Mouse (Mus musculus): Measurements from ENCODE around the gene Pgpep1.

The Pgpep1 gene

DNA sequence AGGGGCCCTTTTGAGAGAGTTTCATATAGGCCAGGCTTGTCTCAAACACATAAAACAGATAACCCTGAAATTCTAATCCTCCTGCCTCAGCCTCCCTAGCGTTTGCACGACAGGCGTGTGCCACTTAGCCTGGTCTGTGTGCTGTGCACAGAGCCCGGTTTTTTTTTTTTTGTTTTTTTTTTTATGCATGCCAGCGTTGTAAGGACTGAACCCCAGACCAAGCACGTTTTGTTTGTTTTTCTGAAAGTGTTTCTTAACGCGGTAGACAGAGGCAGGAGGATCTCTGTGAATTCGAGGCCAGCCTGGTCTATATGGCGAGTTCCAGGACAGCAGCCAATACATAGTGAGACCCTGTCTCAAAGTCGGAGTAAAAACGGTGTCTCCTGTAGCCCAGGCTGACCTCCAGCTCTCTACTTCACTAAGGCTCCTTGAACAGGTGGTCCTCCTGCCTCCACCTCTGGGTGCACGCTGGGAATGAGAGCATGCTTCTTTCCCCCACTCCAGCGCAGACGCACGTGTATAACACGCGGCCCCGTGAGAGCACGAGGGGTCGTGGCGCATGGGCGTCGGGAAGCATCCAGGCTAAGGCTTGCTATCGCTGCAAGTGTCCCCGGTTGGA lies 51.3 kb downstream of the Pgpep1 start, which contains the start of gene Ssbp4:
TSS of gene Ssbp4 (minus strand) at position 124 of the 619 bp plus-strand sequence.
- no peak for DNase-seq (ENCODE audit: low spot score in 2 of 2)

DNA sequence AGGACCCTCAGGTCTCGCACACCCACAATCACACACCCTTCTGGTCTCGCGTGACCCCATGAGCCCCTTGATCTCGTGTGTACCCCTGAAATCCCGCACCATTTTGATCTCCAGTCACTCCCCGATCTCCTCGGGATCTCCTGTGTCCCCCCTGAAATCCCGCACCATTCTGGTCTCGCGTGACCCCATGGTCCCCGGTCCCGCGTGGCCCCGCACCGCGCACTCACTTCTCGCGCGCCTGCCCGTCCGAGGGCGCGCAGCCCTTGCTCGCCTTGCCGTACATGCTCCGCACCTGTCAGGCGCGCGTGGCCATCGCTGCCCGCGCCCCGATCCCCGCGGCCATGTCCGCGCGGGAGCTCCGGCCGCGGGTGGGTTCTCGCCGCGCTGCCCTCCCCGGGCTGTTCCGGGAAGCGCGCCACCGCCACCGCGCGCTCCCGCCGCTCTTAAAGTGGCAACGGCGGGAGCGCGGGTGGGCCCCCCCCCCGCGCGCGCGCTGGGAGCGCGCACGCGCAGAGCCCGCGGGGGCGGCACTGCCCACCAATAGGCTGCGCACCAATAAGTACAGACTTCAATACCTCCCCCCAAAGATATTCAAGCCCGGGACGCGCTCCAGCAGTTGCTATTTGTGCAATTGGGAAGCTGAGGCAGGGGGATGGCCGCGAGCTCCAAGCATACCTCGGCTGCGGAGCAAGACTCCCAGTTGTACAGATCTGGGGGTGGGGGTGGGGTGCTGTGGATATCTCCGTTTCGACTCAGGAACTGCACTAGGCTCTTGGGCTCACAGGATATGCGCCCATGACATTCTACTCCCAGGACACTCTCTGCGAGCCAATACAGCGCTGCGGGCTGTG lies 52.1 kb downstream of the Pgpep1 start:
- no peak for DNase-seq (ENCODE audit: low spot score in 2 of 2)

GRCm38 (mm10) chr8:70607603-70607897 lies 52.6 kb downstream of the Pgpep1 start:
- no peak for DNase-seq (ENCODE audit: low spot score in 2 of 2)

DNA sequence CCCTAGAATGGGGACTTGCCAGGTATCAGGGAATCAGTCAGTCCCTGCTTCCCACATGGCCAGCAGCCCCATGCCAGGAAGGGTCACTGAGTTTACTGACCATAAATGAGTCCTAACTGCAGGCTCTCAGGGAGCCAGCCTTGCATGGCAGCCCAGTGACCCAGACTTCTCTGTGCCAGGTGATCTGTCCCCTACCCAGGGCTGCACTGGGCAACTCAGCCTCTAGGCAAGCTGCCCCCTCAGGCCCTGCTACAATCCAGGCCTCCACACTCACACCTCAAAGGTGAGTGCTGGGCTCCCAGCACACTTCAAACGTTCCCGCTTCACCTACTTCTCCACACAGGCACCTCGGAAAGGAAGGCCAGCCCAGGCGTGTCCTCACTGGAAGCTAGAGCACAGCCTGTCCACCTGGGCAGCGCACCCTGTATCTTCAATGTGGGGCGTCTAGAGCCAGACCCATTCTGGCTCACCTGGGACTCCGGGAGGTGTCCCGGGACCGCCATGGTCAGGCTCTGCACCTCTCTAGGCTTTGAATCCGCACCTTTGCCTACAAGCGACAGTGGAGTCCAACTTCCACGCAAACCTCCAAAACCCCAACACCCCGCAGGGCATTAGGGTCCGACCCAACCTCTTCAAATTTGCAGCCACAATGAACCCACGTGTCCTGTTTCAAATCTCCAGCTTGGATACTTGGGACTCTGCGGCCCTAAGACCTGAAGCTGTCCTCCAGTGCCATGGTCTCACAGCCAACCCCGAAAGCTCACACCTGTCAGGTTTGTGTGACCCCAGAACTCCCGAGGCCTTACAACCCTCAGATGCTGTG lies 53.2 kb downstream of the Pgpep1 start:
- DNase-seq (ENCODE audit: low spot score in 2 of 2): no peak

GRCm38 (mm10) chr8:70605871-70606779 lies 54.1 kb downstream of the Pgpep1 start:
- no peak for DNase-seq (ENCODE audit: low spot score in 2 of 2)

GRCm38 (mm10) chr8:70604558-70604957 lies 55.6 kb downstream of the Pgpep1 start:
- DNase-seq (ENCODE audit: low spot score in 2 of 2): no peak

DNA sequence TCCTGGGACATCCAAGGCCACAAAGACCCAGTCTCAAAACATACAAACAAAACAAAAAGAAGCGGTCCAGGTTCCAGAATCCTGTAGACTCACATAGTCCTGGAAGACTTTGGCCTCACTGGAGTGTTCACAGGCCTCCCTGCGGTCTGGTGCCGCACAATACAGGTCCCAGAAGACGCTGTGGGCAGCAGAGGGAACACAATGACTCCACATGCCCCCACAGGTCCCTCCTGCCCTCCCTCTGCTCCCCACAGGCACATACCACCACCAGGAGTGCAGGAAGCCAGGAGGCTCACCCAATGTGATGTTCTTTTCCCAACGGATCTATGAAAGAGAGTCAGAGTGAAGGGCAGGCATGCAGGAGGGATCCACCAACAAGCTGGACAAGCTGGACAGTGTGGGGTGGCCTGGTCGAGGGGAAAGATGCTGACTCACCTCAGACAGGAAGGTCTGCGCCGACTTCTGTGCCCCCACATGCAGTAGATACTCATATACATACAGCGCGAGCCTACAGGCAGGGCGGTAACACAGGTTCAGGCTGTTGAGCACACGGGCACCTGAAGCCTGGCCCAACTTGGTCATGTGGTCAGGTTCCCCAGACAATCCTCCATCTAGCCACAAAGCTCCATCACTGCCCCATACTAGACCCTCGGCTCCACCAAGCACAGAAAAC lies 57.9 kb downstream of the Pgpep1 start:
- no peak for DNase-seq (ENCODE audit: low spot score in 2 of 2)

- peak; percentile 46 to 63 for DNase-seq (ENCODE audit: low spot score in 2 of 2)
These were observed 58.9 kb downstream of the Pgpep1 start for GRCm38 (mm10) chr8:70601271-70601649.

GRCm38 (mm10) chr8:70600473-70601270 lies 59.5 kb downstream of the Pgpep1 start:
- DNase-seq (ENCODE audit: low spot score in 2 of 2): no peak

GRCm38 (mm10) chr8:70599507-70600290 lies 60.5 kb downstream of the Pgpep1 start:
- no peak for DNase-seq (ENCODE audit: low spot score in 2 of 2)

DNA sequence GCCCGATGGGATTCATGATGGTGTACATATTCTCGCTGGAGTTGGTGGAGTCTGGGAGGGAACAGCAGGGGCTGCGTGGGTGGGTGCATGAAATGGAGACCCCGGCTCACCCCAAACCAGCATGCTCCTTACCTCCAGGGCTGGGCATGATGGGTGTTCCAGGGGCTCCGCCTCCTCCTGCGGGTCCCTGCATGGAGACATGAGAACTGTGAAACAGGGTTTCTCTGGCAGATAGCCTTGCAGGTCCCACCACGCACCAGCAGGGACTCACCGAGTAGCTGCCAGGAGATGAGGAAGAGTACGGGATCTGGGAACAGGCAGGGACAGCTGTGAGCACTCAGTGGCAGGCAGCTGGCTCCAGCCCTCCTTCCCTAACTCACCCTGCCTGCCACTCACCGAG lies 61.5 kb downstream of the Pgpep1 start:
- DNase-seq (ENCODE audit: low spot score in 2 of 2): no peak

DNA sequence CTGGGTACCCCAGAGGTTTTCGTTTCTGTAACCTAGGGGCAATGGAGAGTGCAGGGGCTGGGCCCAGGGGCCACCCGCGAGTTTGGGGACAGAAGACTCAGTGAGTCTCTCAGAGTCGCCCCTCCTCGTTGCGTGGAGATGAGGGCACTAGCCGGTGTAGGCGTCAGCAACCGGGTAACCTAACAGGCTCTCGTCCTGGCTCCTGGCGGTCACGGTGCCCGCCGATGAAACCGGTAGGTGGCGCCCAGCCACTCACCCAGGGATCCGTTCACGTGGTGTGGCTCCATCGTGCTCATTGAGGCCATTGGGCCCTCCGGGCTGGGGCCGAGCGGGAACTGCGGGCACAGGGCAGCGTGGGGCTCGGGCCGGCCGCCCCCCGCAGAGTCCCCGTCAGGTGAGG lies 61.9 kb downstream of the Pgpep1 start:
- DNase-seq (ENCODE audit: low spot score in 2 of 2): no peak

DNA sequence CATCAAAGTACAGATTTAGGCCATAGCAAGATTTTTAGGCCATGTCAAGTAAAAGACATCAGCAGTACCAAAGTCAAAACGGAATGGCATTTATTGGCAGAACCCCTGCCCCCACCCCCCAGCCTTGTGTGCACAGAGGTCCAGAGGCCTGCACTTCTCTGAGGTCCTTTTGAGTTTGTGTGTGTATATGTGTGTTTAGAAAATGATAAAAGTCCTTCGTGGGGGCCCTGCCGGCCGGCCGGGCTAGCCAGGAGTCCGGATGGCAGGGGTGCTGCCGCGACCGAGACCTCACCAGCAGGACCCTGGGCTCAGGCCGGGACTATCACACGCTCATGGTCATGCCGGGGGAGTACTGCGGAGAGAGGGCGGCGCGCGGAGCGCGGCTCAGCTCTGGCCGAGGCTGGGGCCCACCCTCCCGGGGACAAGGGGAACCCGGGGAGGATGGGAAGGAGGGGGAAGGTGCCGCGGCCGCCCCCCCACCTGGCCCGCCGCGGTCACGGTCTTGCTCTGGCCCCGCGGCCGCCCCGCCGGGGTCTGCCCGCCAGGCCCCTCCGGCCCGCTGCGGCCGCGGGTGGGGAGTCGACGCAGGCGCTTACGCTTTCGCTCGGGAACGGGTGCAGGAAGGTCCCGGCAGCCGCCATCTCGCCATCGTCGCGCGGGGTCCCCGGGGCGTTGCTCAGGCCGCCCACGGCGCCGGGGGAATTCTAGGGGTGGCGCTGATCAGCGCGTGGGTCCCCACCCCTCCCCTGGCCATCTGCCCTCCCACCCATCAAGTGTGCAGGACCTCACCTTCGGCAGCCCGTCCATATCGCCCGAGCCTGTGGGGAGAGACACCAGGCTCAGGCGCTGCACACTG lies 62.5 kb downstream of the Pgpep1 start:
- DNase-seq (ENCODE audit: low spot score in 2 of 2): no peak

DNA sequence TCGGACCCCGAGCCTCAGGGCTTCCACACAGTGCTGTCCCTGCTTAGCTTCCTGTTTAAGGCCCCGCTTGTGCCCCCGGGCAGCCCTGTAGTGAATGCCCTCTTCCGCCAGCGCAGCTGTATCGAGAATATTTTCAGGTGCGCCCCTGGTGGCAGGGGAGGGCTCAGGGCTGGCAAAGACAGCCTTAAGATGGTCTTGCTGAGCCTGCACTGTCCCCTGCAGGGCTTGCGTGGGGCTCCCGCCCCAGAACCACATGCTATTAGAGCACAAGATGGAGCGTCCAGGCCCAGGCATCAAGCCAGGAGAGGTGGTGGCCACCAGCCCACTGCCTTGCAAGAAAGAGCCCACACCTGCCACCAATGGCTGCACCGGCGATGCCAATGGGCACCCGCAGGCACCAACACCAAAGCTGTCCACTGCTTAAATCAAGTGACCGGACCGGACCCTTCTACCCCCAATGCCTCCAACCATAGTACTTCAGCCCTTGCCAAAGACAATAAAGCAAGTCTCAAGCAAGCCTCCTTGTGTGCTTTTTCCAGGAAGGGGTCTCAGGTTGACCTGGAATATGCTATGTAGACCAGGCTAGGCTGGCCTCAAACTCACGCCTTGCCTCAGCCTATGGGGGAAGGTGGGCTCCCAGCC lies 63.3 kb downstream of the Pgpep1 start:
- DNase-seq (ENCODE audit: low spot score in 2 of 2): peak in 1 of 2 experiments; percentile 59

All from spleen, postnatal 14 days (tissue).